Mouse (Mus musculus): ENCODE measurements at regions not wholly inside any gene's neighbourhood (a gene's known extent, or its start where the extent isn't known, plus 50 kb on each side); places are given as distances from the start of the nearest gene placed in this dataset.

GRCm38 (mm10) chr2:11853210-11853973, 75.7 kb downstream of the Ankrd16 start:
- DNase-seq, result peak; percentile 4

GRCm38 (mm10) chr2:11869983-11870382, 92.3 kb downstream of the Ankrd16 start:
- DNase-seq, result no peak

- no peak for DNase-seq
Observed at GRCm38 (mm10) chr2:11880005-11880404, 102.3 kb downstream of the Ankrd16 start.

- no peak for DNase-seq
Observed at GRCm38 (mm10) chr2:11894792-11895568, 117.3 kb downstream of the Ankrd16 start.

GRCm38 (mm10) chr2:11899698-11900660, 122.3 kb downstream of the Ankrd16 start:
- no peak for DNase-seq

- DNase-seq, result no peak
Observed at GRCm38 (mm10) chr2:11914782-11915181, 137.1 kb downstream of the Ankrd16 start.

- no peak for DNase-seq
Observed at GRCm38 (mm10) chr2:11917373-11917772, 139.7 kb downstream of the Ankrd16 start.

- DNase-seq, result no peak
Observed at GRCm38 (mm10) chr2:11918070-11918469, 140.4 kb downstream of the Ankrd16 start.

GRCm38 (mm10) chr2:11960777-11961176, 183.1 kb downstream of the Ankrd16 start:
- no peak for DNase-seq

- no peak for DNase-seq
Observed at GRCm38 (mm10) chr2:11965374-11965773, 187.7 kb downstream of the Ankrd16 start.

GRCm38 (mm10) chr2:11967001-11967400, 189.3 kb downstream of the Ankrd16 start:
- DNase-seq, result no peak

GRCm38 (mm10) chr2:11971972-11972371, 194.3 kb downstream of the Ankrd16 start:
- no peak for DNase-seq

GRCm38 (mm10) chr2:12001938-12002899, 224.5 kb downstream of the Ankrd16 start:
- DNase-seq, result no peak

GRCm38 (mm10) chr2:12004330-12004729, 226.7 kb downstream of the Ankrd16 start:
- DNase-seq, result peak; percentile 27

- no peak for DNase-seq
Observed at GRCm38 (mm10) chr2:12007201-12007600, 229.5 kb downstream of the Ankrd16 start.

- DNase-seq, result peak; percentile 36
Observed at GRCm38 (mm10) chr2:12011441-12011840, 233.8 kb downstream of the Ankrd16 start.

- DNase-seq, result no peak
Observed at GRCm38 (mm10) chr2:12019607-12020006, 241.9 kb downstream of the Ankrd16 start.

- DNase-seq, result peak; percentile 71
Observed at GRCm38 (mm10) chr2:12023402-12024111, 245.9 kb downstream of the Ankrd16 start.

- no peak for DNase-seq
Observed at GRCm38 (mm10) chr2:12026220-12026619, 248.5 kb downstream of the Ankrd16 start.

- peak; percentile 18 for DNase-seq
Observed at GRCm38 (mm10) chr2:12033518-12034322, 256.0 kb downstream of the Ankrd16 start.
